Mouse (Mus musculus) intestine, postnatal 0 days (tissue): ENCODE measurements around the gene Dlst. TPM values are rescaled to one million over a fixed set of nuclear protein-coding genes. Genes with fewer than 3 reads are reported as not detected.

Source experiments
- ATAC-seq: fragments of 200-750 bp; cut with Nextera tagmentation; 2 replicates; pipeline ENCODE4 v1.8.0; 2017; ENCODE audit warnings: mild to moderate bottlenecking, moderate TSS enrichment, moderate library complexity
- H3K27ac ChIP-seq: fragments of 300-500 bp; sonication (generic); 2 replicates; pipeline ENCODE4 v1.5.1; 2014; ENCODE audit warnings: mild to moderate bottlenecking, low read depth, low read length, moderate library complexity
- H3K27me3 ChIP-seq: fragments of 300-500 bp; sonication (generic); replicated peaks from 2 replicates; pipeline ENCODE4 v1.6.1; 2014; ENCODE audit warnings: low read length, mixed read lengths; ENCODE audit not compliant: control insufficient read depth, insufficient read depth
- H3K36me3 ChIP-seq: fragments of 300-500 bp; sonication (generic); 2 replicates; pipeline ENCODE4 v1.6.1; 2014; ENCODE audit warnings: mild to moderate bottlenecking, moderate library complexity; ENCODE audit not compliant: control insufficient read depth, insufficient read depth
- H3K4me1 ChIP-seq: fragments of 300-500 bp; sonication (generic); replicated peaks from 2 replicates; pipeline ENCODE4 v1.6.1; 2014; ENCODE audit warnings: antibody characterized with exemption, low read length, mixed read lengths; ENCODE audit not compliant: control insufficient read depth, insufficient read depth
- H3K4me2 ChIP-seq: fragments of 300-500 bp; sonication (generic); replicated peaks from 2 replicates; pipeline ENCODE4 v1.6.1; 2014; ENCODE audit warnings: low read depth, mild to moderate bottlenecking, moderate library complexity
- H3K4me3 ChIP-seq: fragments of 300-500 bp; sonication (generic); 2 replicates; pipeline ENCODE4 v1.5.1; 2014; ENCODE audit warnings: low read depth, low read length
- H3K9ac ChIP-seq: fragments of 300-500 bp; sonication (generic); 2 replicates; pipeline ENCODE4 v1.6.1; 2014; ENCODE audit warnings: mild to moderate bottlenecking, low read depth, low read length
- H3K9me3 ChIP-seq: fragments of 300-500 bp; sonication (generic); 2 replicates; pipeline ENCODE4 v1.6.1; 2016; ENCODE audit warnings: mixed run types; ENCODE audit not compliant: control insufficient read depth
- CTCF ChIP-seq: sonication (generic); IDR thresholded peaks from 2 replicates; pipeline ENCODE4 v1.5.1; 2016; ENCODE audit warnings: low read depth, mild to moderate bottlenecking, control low read depth, antibody characterized with exemption, moderate library complexity
- WGBS: fragments of 180-500 bp; shearing (Covaris S2); extraction: QIAGEN DNeasy Blood & Tissue Kit; methylation state at CpG from one replicate; pipeline ENCODE4 v1.1.7; 2014; 5-methylcytosine and 5-hydroxymethylcytosine counted together
- polyA plus RNA-seq: library from polyadenylated mRNA; unstranded; fragments of >200 nt; fragmentation: Nextera tagmentation; extraction: Ambion mirVana; gene quantifications from 2 replicates; pipeline ENCODE4 v1.2.1, GENCODE M21; 2015

Dlst gene
- polyA plus RNA-seq, 1 experiment from 2014 or later: 119 TPM

- no peak overlapping the region for H3K27ac ChIP-seq
- WGBS: 84% methylated on average over 8 of the region's 8 CpGs
- no peak overlapping the region for H3K9ac ChIP-seq
- no peaks in the 10 kb centered on the region for H3K27me3 ChIP-seq
- peaks cover 51% of the 10 kb centered on the region for H3K36me3 ChIP-seq
- H3K4me1 ChIP-seq: no peaks in the 10 kb centered on the region
- TF ChIP-seq CTCF: no peak
- no peaks in the 10 kb centered on the region for H3K9me3 ChIP-seq
- ATAC-seq: no peak
- H3K4me2 ChIP-seq: no peak overlapping the region
- H3K4me3 ChIP-seq: no peak overlapping the region
Measured at GRCm38 (mm10) chr12:85134043-85134794, 23.6 kb downstream of the Dlst start.

GRCm38 (mm10) chr12:85135513-85136470, 25.2 kb downstream of the Dlst start:
- no peak for ATAC-seq
- no peak overlapping the region for H3K4me2 ChIP-seq
- no peak for TF ChIP-seq CTCF
- H3K4me1 ChIP-seq: no peaks in the 10 kb centered on the region
- no peak overlapping the region for H3K27ac ChIP-seq
- no peak overlapping the region for H3K9ac ChIP-seq
- H3K9me3 ChIP-seq: no peaks in the 10 kb centered on the region
- H3K36me3 ChIP-seq: peaks cover 35% of the 10 kb centered on the region
- 73% methylated on average over 19 of the region's 19 CpGs for WGBS
- no peaks in the 10 kb centered on the region for H3K27me3 ChIP-seq
- H3K4me3 ChIP-seq: no peak overlapping the region

GRCm38 (mm10) chr12:85136627-85137026, 26.0 kb downstream of the Dlst start:
- TF ChIP-seq CTCF: peak; percentile 33; the same call in 1 of the 2 replicates
- no peak overlapping the region for H3K27ac ChIP-seq
- no peaks in the 10 kb centered on the region for H3K27me3 ChIP-seq
- H3K4me2 ChIP-seq: no peak overlapping the region
- no peaks in the 10 kb centered on the region for H3K9me3 ChIP-seq
- H3K4me1 ChIP-seq: no peaks in the 10 kb centered on the region
- ATAC-seq: no peak
- 73% methylated on average over 4 of the region's 4 CpGs for WGBS
- no peak overlapping the region for H3K9ac ChIP-seq
- no peak overlapping the region for H3K4me3 ChIP-seq
- peaks cover 27% of the 10 kb centered on the region for H3K36me3 ChIP-seq

GRCm38 (mm10) chr12:85140036-85140701, 29.5 kb downstream of the Dlst start:
- H3K27ac ChIP-seq: no peak overlapping the region
- H3K36me3 ChIP-seq: no peaks in the 10 kb centered on the region
- no peak overlapping the region for H3K4me3 ChIP-seq
- ATAC-seq: no peak
- no peak for TF ChIP-seq CTCF
- H3K27me3 ChIP-seq: no peaks in the 10 kb centered on the region
- 48% methylated on average over 18 of the region's 18 CpGs for WGBS
- no peak overlapping the region for H3K4me2 ChIP-seq
- H3K9ac ChIP-seq: no peak overlapping the region
- H3K9me3 ChIP-seq: no peaks in the 10 kb centered on the region
- no peaks in the 10 kb centered on the region for H3K4me1 ChIP-seq

- ATAC-seq: no peak
- no peaks in the 10 kb centered on the region for H3K4me1 ChIP-seq
- H3K27me3 ChIP-seq: no peaks in the 10 kb centered on the region
- WGBS: 89% methylated on average over 6 of the region's 6 CpGs
- H3K4me2 ChIP-seq: no peak overlapping the region
- no peak overlapping the region for H3K4me3 ChIP-seq
- H3K9me3 ChIP-seq: no peaks in the 10 kb centered on the region
- no peaks in the 10 kb centered on the region for H3K36me3 ChIP-seq
- no peak overlapping the region for H3K9ac ChIP-seq
- no peak for TF ChIP-seq CTCF
- no peak overlapping the region for H3K27ac ChIP-seq
Measured at GRCm38 (mm10) chr12:85141096-85141495, 30.5 kb downstream of the Dlst start.

- H3K36me3 ChIP-seq: no peaks in the 10 kb centered on the region
- 17% methylated on average over 4 of the region's 4 CpGs for WGBS
- ATAC-seq: 0 out of 2 replicates have a peak, but pooled peaks have one; percentile 46
Measured at GRCm38 (mm10) chr12:85142803-85143202, 32.2 kb downstream of the Dlst start.

More at GRCm38 (mm10) chr12:85142803-85143202, 32.2 kb downstream of the Dlst start:
- no peaks in the 10 kb centered on the region for H3K9me3 ChIP-seq
- no peak overlapping the region for H3K4me2 ChIP-seq
- no peaks in the 10 kb centered on the region for H3K4me1 ChIP-seq
- H3K27me3 ChIP-seq: no peaks in the 10 kb centered on the region
- H3K9ac ChIP-seq: no peak overlapping the region
- no peak overlapping the region for H3K4me3 ChIP-seq
- no peak overlapping the region for H3K27ac ChIP-seq
- TF ChIP-seq CTCF: peak; percentile 96
